Mouse (Mus musculus) midbrain, embryonic 13.5 days (tissue): ENCODE measurements around the gene Gabrd. TPM values are rescaled to one million over a fixed set of nuclear protein-coding genes. Genes with fewer than 3 reads are reported as not detected.

Experiments used
- ATAC-seq: fragments of 200-750 bp; cut with Nextera tagmentation; 2 replicates; pipeline ENCODE4 v1.8.0; 2017; ENCODE audit warnings: mild to moderate bottlenecking, moderate TSS enrichment, moderate library complexity
- H3K27ac ChIP-seq: fragments of 300-500 bp; sonication (generic); 2 replicates; pipeline ENCODE4 v1.5.1; 2015; ENCODE audit warnings: inconsistent platforms, mild to moderate bottlenecking, moderate library complexity
- H3K27me3 ChIP-seq: fragments of 300-500 bp; sonication (generic); 2 replicates; pipeline ENCODE4 v1.6.1; 2015; ENCODE audit warnings: mild to moderate bottlenecking, inconsistent platforms
- H3K36me3 ChIP-seq: fragments of 300-500 bp; sonication (generic); 2 replicates; pipeline ENCODE4 v1.6.1; 2015; ENCODE audit warnings: mild to moderate bottlenecking, inconsistent platforms
- H3K4me1 ChIP-seq: fragments of 300-500 bp; sonication (generic); replicated peaks from 2 replicates; pipeline ENCODE4 v1.6.1; 2015; ENCODE audit warnings: inconsistent platforms
- H3K4me2 ChIP-seq: fragments of 300-500 bp; sonication (generic); replicated peaks from 2 replicates; pipeline ENCODE4 v1.6.1; 2015; ENCODE audit warnings: moderate library complexity, mild to moderate bottlenecking, inconsistent platforms
- H3K4me3 ChIP-seq: fragments of 300-500 bp; sonication (generic); replicated peaks from 2 replicates; pipeline ENCODE4 v1.5.1; 2015; ENCODE audit warnings: mild to moderate bottlenecking, inconsistent platforms
- H3K9ac ChIP-seq: fragments of 300-500 bp; sonication (generic); replicated peaks from 2 replicates; pipeline ENCODE4 v1.6.1; 2015; ENCODE audit warnings: mild to moderate bottlenecking, inconsistent platforms
- H3K9me3 ChIP-seq: fragments of 300-500 bp; sonication (generic); 2 replicates; pipeline ENCODE4 v1.6.1; 2016; ENCODE audit warnings: mild to moderate bottlenecking, inconsistent platforms
- WGBS: fragments of 180-500 bp; shearing (Covaris S2); methylation state at CpG from one replicate; pipeline ENCODE4 v1.1.7; 2015; 5-methylcytosine and 5-hydroxymethylcytosine counted together
- polyA plus RNA-seq: library from polyadenylated mRNA; unstranded; fragments of >200 nt; fragmentation: Nextera tagmentation; extraction: Ambion mirVana; gene quantifications from 2 replicates; pipeline ENCODE4 v1.2.1, GENCODE M21; 2015

Gabrd gene
- polyA plus RNA-seq, 1 experiment from 2014 or later: 0.11 TPM

DNA sequence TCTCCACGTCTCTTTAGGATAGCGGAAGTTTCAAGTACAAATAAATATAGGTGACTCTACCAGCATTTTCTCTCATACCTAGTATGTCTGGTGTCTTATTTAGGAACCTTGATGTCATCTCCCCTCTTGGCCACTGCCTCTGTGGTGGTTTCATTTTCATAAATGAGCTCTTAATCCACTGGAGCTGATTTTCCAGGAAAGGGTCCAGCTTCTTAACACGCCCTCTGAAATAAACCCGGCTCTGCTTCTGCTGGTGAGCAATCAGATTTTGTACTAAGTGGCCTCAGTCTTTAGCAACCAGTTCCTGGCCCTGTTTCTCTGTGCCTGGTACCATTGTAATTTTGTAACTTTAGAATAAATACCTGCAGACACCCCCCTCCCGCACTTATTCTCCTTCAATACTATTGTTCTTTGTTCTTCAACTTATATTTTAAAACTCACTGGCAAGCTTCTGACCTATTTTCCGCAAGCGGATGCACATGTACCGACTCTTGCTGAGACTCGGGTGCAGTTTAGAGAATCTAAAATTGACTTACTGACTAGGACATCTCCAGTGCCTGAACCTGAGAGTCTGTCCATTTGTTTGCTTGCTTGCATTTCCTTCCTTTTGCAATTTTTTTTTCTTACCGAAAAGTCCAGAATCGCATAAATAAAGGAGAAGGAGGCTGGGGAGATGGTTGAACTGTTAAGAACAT lies 15.9 kb upstream of the Gabrd start:
- Histone ChIP-seq H3K9ac (no peak overlapping the region), H3K36me3 (no peaks in the 10 kb centered on the region), H3K27ac (no peak overlapping the region), H3K4me2 (no peak overlapping the region), H3K27me3 (no peaks in the 10 kb centered on the region), H3K4me1 (peaks cover 7% of the 10 kb centered on the region), H3K4me3 (no peak overlapping the region), H3K9me3 (no peaks in the 10 kb centered on the region)
- no peak for ATAC-seq
- WGBS: 93% methylated on average over 11 of the region's 11 CpGs

- no peak overlapping the region for H3K4me3 ChIP-seq
- no peaks in the 10 kb centered on the region for H3K9me3 ChIP-seq
- ATAC-seq: no peak
- H3K4me1 ChIP-seq: peaks cover 13% of the 10 kb centered on the region
- no peaks in the 10 kb centered on the region for H3K36me3 ChIP-seq
- H3K27me3 ChIP-seq: peaks cover 3% of the 10 kb centered on the region; the same call in 1 of the 2 replicates
- H3K27ac ChIP-seq: no peak overlapping the region
- WGBS: 92% methylated on average over 6 of the region's 6 CpGs
- no peak overlapping the region for H3K9ac ChIP-seq
- no peak overlapping the region for H3K4me2 ChIP-seq
Observed at GRCm38 (mm10) chr4:155412124-155412523, 14.2 kb upstream of the Gabrd start.

- peak; percentile 99 for ATAC-seq
- WGBS: under 1% methylated on average over 35 of the region's 35 CpGs
- H3K4me2 ChIP-seq: peak within 1 kb of the TSS; percentile 85
- H3K4me3 ChIP-seq: peak within 1 kb of the TSS; percentile 61
- no peaks in the 10 kb centered on the region for H3K36me3 ChIP-seq
- H3K27me3 ChIP-seq: peaks cover 3% of the 10 kb centered on the region; the same call in 1 of the 2 replicates
- peaks cover 13% of the 10 kb centered on the region for H3K4me1 ChIP-seq
- H3K27ac ChIP-seq: 0 out of 2 replicates have a peak within 1 kb of the TSS, but pooled peaks have one; percentile 61
- peak within 1 kb of the TSS; percentile 54 for H3K9ac ChIP-seq
- H3K9me3 ChIP-seq: no peaks in the 10 kb centered on the region; the same call in 1 of the 2 replicates
Observed at GRCm38 (mm10) chr4:155409058-155409776, 11.3 kb upstream of the Gabrd start, which contains the start of gene Cfap74. Cfap74 (plus strand) TSS chr4:155409190.

GRCm38 (mm10) chr4:155408695-155409057 lies 10.8 kb upstream of the Gabrd start:
- H3K4me3 ChIP-seq: peak overlapping the region; percentile 61
- H3K4me1 ChIP-seq: peaks cover 13% of the 10 kb centered on the region
- H3K27me3 ChIP-seq: peaks cover 3% of the 10 kb centered on the region; the same call in 1 of the 2 replicates
- WGBS: 2% methylated on average over 8 of the region's 8 CpGs
- peak; percentile 46 for ATAC-seq
- peak overlapping the region; percentile 54; the same call in 1 of the 2 replicates for H3K9ac ChIP-seq
- H3K4me2 ChIP-seq: peak overlapping the region; percentile 85
- no peak overlapping the region for H3K27ac ChIP-seq
- H3K9me3 ChIP-seq: no peaks in the 10 kb centered on the region; the same call in 1 of the 2 replicates
- H3K36me3 ChIP-seq: no peaks in the 10 kb centered on the region

GRCm38 (mm10) chr4:155402489-155402888 lies 4.6 kb upstream of the Gabrd start:
- Histone ChIP-seq H3K4me3 (no peak overlapping the region), H3K36me3 (no peaks in the 10 kb centered on the region), H3K9ac (no peak overlapping the region), H3K27me3 (peaks cover 39% of the 10 kb centered on the region), H3K4me2 (no peak overlapping the region), H3K27ac (no peak overlapping the region), H3K9me3 (no peaks in the 10 kb centered on the region; the same call in 1 of the 2 replicates), H3K4me1 (peaks cover 8% of the 10 kb centered on the region)
- 68% methylated on average over 1 of the region's 1 CpGs for WGBS
- ATAC-seq: no peak

DNA sequence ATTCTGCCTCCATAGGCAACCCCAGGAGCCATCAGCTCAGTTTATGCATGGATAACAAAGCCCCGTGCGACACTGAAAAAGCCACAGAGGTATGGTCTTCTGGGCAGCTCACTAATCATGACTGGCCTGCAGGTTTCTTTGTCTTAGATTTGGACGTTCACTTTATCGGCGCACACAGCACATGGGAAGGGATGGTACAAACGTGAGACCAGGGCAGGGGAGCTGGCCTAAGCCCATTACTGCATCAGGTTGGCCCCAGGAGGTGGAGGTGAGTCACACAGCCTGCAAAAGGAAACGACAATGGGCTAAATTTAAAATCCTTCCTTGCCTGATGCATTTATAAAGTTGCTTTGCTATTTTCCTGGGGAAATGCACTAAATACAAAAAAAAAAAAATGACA lies 3.2 kb upstream of the Gabrd start:
- no peak for ATAC-seq
- no peak overlapping the region for H3K4me2 ChIP-seq
- peaks cover 10% of the 10 kb centered on the region for H3K4me1 ChIP-seq
- 64% methylated on average over 7 of the region's 7 CpGs for WGBS
- no peak overlapping the region for H3K4me3 ChIP-seq
- H3K9ac ChIP-seq: no peak overlapping the region
- no peak overlapping the region for H3K27ac ChIP-seq
- no peaks in the 10 kb centered on the region; the same call in 1 of the 2 replicates for H3K9me3 ChIP-seq
- H3K27me3 ChIP-seq: peaks cover 50% of the 10 kb centered on the region
- no peaks in the 10 kb centered on the region for H3K36me3 ChIP-seq

DNA sequence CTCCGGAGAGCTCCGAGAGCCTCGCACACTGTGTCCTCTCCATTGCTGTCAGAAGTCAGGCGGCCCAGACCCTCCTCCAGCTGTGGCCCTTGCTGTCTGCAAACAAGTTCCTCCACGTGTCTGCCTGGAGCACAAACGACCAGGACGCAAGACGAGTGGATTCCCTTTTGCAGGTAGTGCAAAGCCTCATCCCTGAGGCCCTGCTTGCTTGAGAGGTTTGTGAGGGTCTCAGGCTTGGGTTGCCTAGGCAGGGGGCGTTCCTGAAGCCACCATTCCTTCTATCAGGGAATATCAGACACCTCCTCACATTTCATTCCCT lies 269 bp upstream of the Gabrd start:
- WGBS: 4% methylated on average over 9 of the region's 9 CpGs
- H3K36me3 ChIP-seq: no peaks in the 10 kb centered on the region
- peak overlapping the region; percentile 67 for H3K4me2 ChIP-seq
- no peak for ATAC-seq
- peaks cover 10% of the 10 kb centered on the region for H3K4me1 ChIP-seq
- H3K27me3 ChIP-seq: peaks cover 65% of the 10 kb centered on the region
- H3K4me3 ChIP-seq: peak overlapping the region; percentile 43
- no peak overlapping the region for H3K27ac ChIP-seq
- no peaks in the 10 kb centered on the region for H3K9me3 ChIP-seq
- H3K9ac ChIP-seq: peak overlapping the region; percentile 49; the same call in 1 of the 2 replicates

DNA sequence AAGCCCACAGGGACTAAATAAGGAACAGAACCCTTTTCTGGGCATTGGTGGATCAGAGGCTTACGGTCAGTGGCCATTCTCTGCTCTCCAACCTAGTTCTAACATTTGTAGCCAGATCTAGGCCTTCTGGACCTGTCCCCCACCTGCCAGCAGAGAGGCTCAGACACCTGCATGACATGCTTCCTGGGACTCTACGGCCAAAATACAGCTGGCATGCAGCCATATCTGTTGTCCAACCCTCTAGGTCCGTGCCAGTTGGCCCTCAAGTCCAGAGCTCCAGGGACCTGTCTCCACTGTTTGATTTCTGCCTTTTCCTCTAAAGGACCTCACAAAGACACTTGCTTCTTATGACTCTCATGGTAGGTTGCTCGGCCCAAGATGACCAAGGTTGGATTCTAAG lies 1.2 kb downstream of the Gabrd start:
- no peak overlapping the region for H3K9ac ChIP-seq
- H3K4me3 ChIP-seq: no peak overlapping the region
- peaks cover 65% of the 10 kb centered on the region for H3K27me3 ChIP-seq
- WGBS: 89% methylated on average over 4 of the region's 4 CpGs
- no peak overlapping the region for H3K4me2 ChIP-seq
- H3K9me3 ChIP-seq: no peaks in the 10 kb centered on the region
- no peak overlapping the region for H3K27ac ChIP-seq
- H3K4me1 ChIP-seq: peaks cover 10% of the 10 kb centered on the region
- no peaks in the 10 kb centered on the region for H3K36me3 ChIP-seq
- no peak for ATAC-seq

DNA sequence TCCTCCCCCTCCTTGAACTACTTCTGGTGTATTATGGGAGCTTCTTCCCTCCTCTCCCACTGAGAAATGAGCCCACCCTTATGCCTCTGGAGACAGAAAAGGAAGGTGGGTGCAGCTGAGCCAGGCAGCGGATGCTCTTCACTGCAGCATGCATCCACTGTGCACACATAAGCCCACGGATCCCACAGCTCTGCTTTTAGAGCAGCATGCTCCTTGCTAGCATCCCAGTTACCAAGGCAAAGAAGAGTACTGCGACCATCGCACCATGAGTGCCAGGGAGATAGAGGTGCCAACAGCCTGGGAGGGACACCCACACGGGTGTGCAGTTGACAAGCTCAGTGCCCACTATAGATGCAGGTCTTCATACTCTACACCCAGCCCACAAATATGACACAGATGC lies 2.4 kb downstream of the Gabrd start:
- Histone ChIP-seq H3K27ac (no peak overlapping the region), H3K4me2 (no peak overlapping the region), H3K4me3 (no peak overlapping the region), H3K9me3 (no peaks in the 10 kb centered on the region), H3K9ac (no peak overlapping the region), H3K27me3 (peaks cover 56% of the 10 kb centered on the region), H3K36me3 (no peaks in the 10 kb centered on the region), H3K4me1 (peaks cover 10% of the 10 kb centered on the region)
- no peak for ATAC-seq
- WGBS: 87% methylated on average over 5 of the region's 5 CpGs

- Histone ChIP-seq H3K4me1 (peaks cover 6% of the 10 kb centered on the region; the same call in 1 of the 2 replicates), H3K4me2 (no peak overlapping the region), H3K27me3 (no peaks in the 10 kb centered on the region), H3K4me3 (no peak overlapping the region), H3K9ac (no peak overlapping the region), H3K36me3 (no peaks in the 10 kb centered on the region), H3K27ac (no peak overlapping the region), H3K9me3 (no peaks in the 10 kb centered on the region)
- WGBS: 92% methylated on average over 8 of the region's 8 CpGs
- ATAC-seq: no peak
Observed at GRCm38 (mm10) chr4:155387166-155387565, 10.7 kb downstream of the Gabrd start.

DNA sequence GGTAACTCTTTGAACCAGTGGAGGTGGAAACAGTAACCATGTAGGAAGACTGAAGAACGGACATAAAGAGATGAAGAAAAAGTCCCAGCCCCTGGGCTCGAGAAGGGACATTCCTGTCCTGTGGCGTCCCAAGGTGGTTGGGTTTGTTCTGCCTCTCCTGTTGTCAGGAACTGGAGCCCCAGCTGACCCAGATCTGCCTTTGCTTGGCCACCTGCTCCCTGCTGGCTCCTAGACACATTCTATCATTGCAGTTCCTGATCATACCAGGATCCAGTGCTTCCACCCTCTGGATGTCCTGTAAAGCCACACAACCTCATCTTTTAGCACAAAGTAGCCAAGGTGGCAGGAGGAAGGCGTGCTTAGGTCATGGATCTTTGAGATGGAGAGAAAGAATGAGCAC lies 14.6 kb downstream of the Gabrd start:
- H3K4me1 ChIP-seq: peaks cover 6% of the 10 kb centered on the region; the same call in 1 of the 2 replicates
- ATAC-seq: no peak
- no peak overlapping the region for H3K27ac ChIP-seq
- H3K36me3 ChIP-seq: no peaks in the 10 kb centered on the region
- H3K4me3 ChIP-seq: no peak overlapping the region
- H3K4me2 ChIP-seq: no peak overlapping the region
- no peak overlapping the region for H3K9ac ChIP-seq
- H3K27me3 ChIP-seq: no peaks in the 10 kb centered on the region
- H3K9me3 ChIP-seq: no peaks in the 10 kb centered on the region
- WGBS: 81% methylated on average over 4 of the region's 4 CpGs

DNA sequence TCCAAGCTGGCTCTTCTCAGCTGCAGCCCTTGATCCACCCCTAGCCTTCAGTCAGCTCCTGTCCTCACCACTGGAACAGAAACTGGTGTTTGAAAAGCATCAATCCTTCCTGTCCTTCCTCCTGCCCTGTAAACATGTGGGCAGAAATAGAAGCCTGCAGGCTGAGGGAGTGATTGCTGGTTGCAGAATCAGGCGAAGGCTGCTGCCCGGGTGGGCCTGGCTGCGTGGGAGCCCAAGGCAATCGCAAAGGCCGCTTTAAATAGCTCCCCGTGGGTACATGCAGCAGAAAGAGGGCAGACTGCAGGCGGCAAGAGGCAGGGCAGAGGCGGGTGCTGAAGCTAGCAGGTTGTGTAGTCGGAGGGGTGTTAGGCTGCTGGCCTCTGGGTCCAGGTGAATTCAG lies 15.2 kb downstream of the Gabrd start:
- H3K27ac ChIP-seq: no peak overlapping the region
- H3K9me3 ChIP-seq: no peaks in the 10 kb centered on the region
- no peak overlapping the region for H3K4me2 ChIP-seq
- H3K4me1 ChIP-seq: peaks cover 6% of the 10 kb centered on the region; the same call in 1 of the 2 replicates
- no peak overlapping the region for H3K4me3 ChIP-seq
- H3K9ac ChIP-seq: no peak overlapping the region; the same call in 1 of the 2 replicates
- no peaks in the 10 kb centered on the region for H3K36me3 ChIP-seq
- no peak for ATAC-seq
- 21% methylated on average over 9 of the region's 9 CpGs for WGBS
- no peaks in the 10 kb centered on the region for H3K27me3 ChIP-seq
